Mouse (Mus musculus): ENCODE measurements around the gene Hmgxb4. TPM values are rescaled to one million over a fixed set of nuclear protein-coding genes. Genes with fewer than 3 reads are reported as not detected.

Hmgxb4 gene
- polyA plus RNA-seq, 1 experiment from 2014 or later = 53.6 TPM

Other genes with a start within 250 kb of the Hmgxb4 start
- gene Isx, start 120.2 kb upstream of the Hmgxb4 start, polyA plus RNA-seq (2014; fragmentation: Nextera tagmentation; extraction: Ambion mirVana) = not detected in 2 replicates
- gene Tom1, start 40.3 kb downstream of the Hmgxb4 start, polyA plus RNA-seq (2014; fragmentation: Nextera tagmentation; extraction: Ambion mirVana) = 26.3 and 32.4 TPM in 2 replicates
- 16.0 and 18.0 TPM in 2 replicates for gene Hmox1, start 100.3 kb downstream of the Hmgxb4 start, polyA plus RNA-seq (2014; fragmentation: Nextera tagmentation; extraction: Ambion mirVana)
- 226 and 240 TPM in 2 replicates for gene Mcm5, start 116.2 kb downstream of the Hmgxb4 start, polyA plus RNA-seq (2014; fragmentation: Nextera tagmentation; extraction: Ambion mirVana)
- 0.31 and 0.93 TPM in 2 replicates for gene Rasd2, start 220.6 kb downstream of the Hmgxb4 start, polyA plus RNA-seq (2014; fragmentation: Nextera tagmentation; extraction: Ambion mirVana)